Mouse (Mus musculus) ES-CJ7 (cell line): ENCODE data around the gene Cemip.

ENCODE experiments used
- DNase-seq: peaks from one replicate; pipeline ENCODE4 v3.0.0; 2011; ENCODE audit warnings: low read depth, low spot score

The Cemip gene

DNA sequence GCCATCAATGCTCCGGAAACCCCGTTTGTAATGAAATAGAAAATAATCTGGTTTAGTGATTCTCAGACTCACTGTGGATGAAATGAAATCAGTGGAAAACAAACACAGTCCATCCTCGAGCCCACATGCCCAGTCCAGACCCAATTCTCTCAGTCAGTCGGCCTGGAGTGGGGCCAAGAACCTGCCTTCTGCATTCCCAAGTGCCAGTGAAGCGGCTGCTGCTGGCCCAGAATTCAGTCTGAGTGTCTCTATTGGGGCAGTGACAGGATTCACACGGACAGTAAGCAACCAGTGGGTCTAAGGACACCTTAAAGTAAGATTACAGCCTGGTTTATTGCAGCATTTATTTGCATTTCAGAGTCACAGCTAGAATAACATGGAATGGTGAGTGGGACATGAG, 10.2 kb upstream of the Cemip start:
- DNase-seq = no peak

GRCm38 (mm10) chr7:84090793-84091192, 4.5 kb upstream of the Cemip start:
- DNase-seq = no peak

- DNase-seq = peak; percentile 54
Measured at GRCm38 (mm10) chr7:84089777-84090176, 3.5 kb upstream of the Cemip start.

GRCm38 (mm10) chr7:84088971-84089370, 2.7 kb upstream of the Cemip start:
- peak; percentile 79 for DNase-seq

GRCm38 (mm10) chr7:84088191-84088590, 1.9 kb upstream of the Cemip start:
- DNase-seq = no peak

- DNase-seq = peak; percentile 55
Measured at GRCm38 (mm10) chr7:84085049-84085945, 1.0 kb downstream of the Cemip start.

DNA sequence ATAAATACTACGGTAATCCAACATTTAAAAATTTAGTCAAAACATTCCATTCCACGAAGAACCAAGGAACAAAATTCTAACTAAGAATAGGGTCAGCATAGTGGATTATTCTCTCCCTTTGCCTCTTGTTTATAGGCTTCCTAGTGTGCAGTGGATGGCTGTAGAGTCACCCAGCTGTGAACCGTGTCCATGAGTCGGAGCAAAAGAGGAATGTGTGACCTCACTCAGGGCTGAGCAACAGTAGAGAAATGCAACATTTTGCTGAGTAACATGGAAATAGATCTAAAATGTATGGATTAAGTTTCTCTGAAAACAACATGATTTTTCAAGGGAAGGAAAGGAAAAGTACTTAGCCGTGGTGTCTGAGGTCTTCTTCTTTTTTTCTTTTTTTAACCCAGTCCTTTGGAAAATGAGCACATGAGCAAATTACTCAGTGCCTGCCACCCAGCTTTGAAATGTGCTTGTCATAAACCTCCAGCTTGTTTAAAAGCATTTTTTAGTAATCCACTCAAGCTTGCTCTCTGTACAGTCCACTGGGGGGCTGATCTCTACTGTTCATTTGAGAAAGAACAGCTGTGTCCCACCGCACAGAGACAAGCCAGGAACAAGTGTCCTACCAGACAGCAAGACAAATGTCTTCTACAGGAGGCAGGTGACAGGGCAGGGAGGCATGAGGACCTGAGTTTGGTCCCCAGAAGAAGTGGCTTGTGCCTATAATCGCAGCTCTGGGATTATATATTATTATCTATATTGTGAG, 8.9 kb downstream of the Cemip start:
- DNase-seq = no peak

DNA sequence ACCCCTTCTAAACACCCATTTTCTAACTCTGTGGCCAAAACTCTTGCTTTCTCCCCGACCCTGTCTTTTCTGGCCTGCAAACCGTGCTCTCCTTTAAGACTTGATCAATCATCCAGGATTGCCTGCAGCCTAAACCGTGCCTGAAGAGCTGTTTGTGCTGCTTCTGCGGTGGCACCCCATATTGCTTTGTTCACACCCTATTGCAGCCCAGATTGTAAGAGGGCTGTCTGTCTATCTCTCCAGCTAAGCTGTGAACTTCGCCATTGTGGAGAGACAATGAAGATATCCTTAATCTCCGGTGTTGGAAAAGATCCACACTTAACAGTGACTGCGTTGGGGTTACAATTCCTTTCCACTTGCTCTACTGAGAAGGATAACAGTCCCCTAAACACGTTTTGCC, 12.0 kb downstream of the Cemip start:
- DNase-seq = no peak

GRCm38 (mm10) chr7:84073856-84074255, 12.4 kb downstream of the Cemip start:
- no peak for DNase-seq

DNA sequence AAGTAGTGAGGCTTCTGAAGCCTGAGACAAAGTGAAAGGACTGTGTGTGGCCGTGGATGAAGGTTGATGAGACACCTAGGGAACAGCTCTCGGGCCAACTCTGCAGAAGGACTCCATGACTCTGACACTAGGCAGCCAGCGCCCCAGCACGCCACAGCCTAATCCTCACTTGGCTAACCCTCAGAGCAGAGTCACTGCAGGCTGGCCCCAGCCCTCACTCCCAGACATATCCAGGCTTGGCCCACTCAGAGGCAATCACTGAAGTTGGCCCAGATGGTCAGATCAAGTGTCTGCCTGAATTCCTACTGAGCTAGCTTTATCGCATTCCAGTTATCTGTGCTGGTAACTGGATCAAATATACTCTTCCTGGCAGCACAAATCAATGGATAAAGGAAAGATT, 17.4 kb downstream of the Cemip start:
- no peak for DNase-seq

DNA sequence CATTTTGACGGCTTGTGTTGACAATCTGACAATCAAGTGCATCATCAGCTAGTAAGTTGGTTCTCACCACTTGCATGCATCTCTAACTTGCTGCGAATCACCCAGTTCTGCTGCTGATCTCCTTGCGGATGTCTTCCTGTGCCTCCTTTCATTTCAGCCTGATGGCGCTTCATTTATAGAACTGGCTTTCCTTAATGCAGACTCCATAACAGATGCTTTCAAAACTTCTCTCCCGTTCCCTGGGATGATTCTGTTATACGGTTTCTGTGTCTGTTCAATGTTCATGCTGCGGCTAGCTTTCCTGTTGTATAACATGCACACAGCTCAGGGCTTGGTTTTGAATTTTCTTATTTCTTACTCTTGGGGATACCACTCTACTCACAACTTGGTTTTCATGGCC, 26.5 kb downstream of the Cemip start:
- no peak for DNase-seq

DNA sequence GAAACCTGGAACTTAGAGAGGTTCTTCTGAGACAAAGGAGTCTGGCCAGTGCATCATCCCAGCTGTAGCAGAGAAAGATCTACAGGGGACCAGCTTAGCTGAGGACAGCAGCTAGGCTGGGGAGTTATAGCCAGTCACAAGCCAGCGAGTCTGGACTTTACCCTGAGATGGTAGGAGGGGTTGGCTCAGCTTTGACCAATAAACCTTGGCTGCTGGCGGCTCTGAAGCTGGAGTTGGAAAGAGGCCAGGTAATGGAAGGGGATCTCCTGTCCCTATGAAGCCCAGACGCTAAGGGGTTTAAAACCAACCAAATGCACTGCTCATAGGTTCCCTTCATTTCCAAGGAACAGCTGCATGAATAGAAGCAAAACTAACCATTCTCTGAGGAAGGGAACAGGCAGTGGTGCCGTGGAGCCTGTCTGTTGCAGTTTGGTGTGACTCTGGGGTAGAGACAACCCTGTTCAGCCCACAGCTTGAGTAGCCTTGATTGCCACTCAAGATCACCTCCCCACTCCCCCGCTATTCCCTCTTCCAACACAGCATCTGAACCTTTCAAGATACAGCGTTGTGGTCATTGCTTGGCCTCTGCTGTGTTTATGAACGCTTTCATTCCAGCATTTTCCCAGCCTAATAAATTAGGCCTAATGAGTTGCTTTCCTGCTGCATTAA, 30.2 kb downstream of the Cemip start:
- DNase-seq = no peak

GRCm38 (mm10) chr7:84053856-84054255, 32.4 kb downstream of the Cemip start:
- DNase-seq = no peak

DNA sequence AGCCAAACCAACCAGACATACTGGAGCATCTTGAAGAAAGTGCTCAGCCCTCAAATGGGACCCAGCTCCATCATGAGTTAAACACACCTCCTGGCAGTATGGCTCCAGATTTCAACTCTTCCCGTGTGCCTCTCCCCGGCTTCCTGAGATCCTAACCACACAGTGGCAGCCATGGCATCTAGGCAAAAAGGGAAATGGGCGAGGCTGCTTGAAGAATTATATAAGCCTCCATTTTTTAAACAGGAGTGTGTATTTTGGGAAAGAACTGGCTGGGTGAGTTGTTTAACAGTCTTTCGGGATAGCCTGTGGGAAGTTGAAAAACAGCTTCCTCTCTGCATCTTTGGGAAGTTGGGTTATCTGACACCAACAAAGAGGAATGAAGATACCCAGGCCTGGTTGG, 34.9 kb downstream of the Cemip start:
- DNase-seq = no peak

DNA sequence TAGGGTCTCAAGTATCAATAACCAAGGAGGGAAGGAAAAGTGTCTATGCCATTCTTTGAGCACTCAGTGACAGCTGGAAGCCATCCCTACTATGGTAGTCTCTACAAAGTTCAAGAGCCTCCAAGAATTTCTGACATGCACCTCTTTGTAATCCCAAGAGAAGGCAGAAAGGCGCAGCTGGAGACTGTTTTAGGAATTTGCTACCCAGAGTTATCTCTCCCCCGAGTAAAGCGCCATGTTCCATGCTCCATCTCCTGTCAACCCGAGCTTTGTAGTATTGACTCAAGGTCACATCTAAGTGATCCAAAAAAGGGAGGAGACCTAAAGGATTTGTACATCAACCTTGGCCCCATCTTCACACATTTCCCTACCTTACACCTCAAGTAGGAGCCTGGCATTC, 40.8 kb downstream of the Cemip start:
- DNase-seq = no peak

DNA sequence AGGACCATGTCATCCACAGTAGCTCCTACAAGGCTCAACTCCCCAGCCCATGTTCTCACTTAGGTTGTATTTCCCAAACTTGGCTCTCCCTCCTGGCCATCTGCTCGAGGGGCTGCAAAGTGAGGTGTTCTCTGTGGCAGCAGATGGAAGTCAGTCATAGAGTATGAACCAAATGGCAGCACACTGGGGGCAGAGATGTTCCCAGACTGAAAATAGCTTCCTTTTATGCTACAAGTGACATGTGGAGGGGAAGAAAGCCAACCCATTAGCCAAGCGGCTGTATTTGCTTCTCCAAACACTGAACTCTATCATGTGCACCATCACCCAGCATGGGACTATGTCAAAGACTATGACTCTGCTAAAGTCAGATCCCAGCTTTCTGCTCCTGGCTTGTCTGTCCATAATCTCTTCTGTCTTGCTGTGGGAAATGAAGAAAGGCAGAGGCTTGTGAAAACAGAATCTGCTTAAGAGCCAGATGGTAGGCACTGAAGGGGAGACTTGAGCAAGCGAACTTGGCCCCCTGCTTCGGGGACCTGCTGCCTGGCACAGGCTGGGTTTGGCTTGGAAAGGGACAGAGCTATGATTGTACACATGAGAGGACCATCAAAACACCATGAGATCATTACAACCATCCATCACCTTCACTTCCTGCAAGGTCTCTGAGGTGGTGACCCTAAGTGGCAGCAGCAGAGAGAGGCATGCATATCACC, 41.6 kb downstream of the Cemip start:
- no peak for DNase-seq

- DNase-seq = no peak
Measured at GRCm38 (mm10) chr7:84042726-84043125, 43.6 kb downstream of the Cemip start.

GRCm38 (mm10) chr7:84039856-84040522, 46.3 kb downstream of the Cemip start:
- no peak for DNase-seq

GRCm38 (mm10) chr7:84038642-84039041, 47.7 kb downstream of the Cemip start:
- no peak for DNase-seq

- DNase-seq = no peak
Measured at GRCm38 (mm10) chr7:84032831-84033230, 53.5 kb downstream of the Cemip start.

- DNase-seq = no peak
Measured at GRCm38 (mm10) chr7:84029120-84029771, 57.1 kb downstream of the Cemip start.
